Mouse (Mus musculus) right cerebral cortex, postnatal 10 days (tissue): ENCODE data around the gene Dvl2.
"Not testable (repeated sequence)": the region's sequence is repeated elsewhere in the genome, so short reads cannot be mapped to it uniquely, and the experiment has no call there.

Experiments used
- DNase-seq, 2 experiments: peaks; one replicate each; pipeline ENCODE4 v3.0.0; 2021; ENCODE audit warnings: low spot score in 2 of 2

Dvl2 gene

GRCm38 (mm10) chr11:70000396-70000898, at the start of gene Dvl2:
Gene Dvl2, plus strand, starts transcription at chr11:70000595.
- peak; percentile 94 to 98 for DNase-seq

GRCm38 (mm10) chr11:69950807-69951459, 49.5 kb upstream of the Dvl2 start:
- no peak for DNase-seq

- no peak for DNase-seq
Observed at GRCm38 (mm10) chr11:69952274-69952673, 48.1 kb upstream of the Dvl2 start.

GRCm38 (mm10) chr11:69953267-69953915, 47.0 kb upstream of the Dvl2 start:
- no peak for DNase-seq

- not testable (repeated sequence) for DNase-seq
Observed at GRCm38 (mm10) chr11:69955618-69956017, 44.8 kb upstream of the Dvl2 start.

- DNase-seq, result no peak
Observed at GRCm38 (mm10) chr11:69956218-69956617, 44.2 kb upstream of the Dvl2 start.

GRCm38 (mm10) chr11:69960616-69961015, 39.8 kb upstream of the Dvl2 start:
- DNase-seq, result no peak

GRCm38 (mm10) chr11:69961841-69962240, 38.6 kb upstream of the Dvl2 start:
- no peak for DNase-seq

GRCm38 (mm10) chr11:69964650-69965270, 35.6 kb upstream of the Dvl2 start, which contains the start of gene Cldn7:
Gene Cldn7, plus strand, starts transcription at chr11:69964779.
- DNase-seq, result no peak

GRCm38 (mm10) chr11:69965271-69966005, 35.0 kb upstream of the Dvl2 start:
- no peak for DNase-seq

GRCm38 (mm10) chr11:69966006-69966859, 34.2 kb upstream of the Dvl2 start:
- DNase-seq, result no peak

GRCm38 (mm10) chr11:69966860-69967517, 33.4 kb upstream of the Dvl2 start:
- DNase-seq, result no peak

- no peak for DNase-seq
Observed at GRCm38 (mm10) chr11:69968793-69969192, 31.6 kb upstream of the Dvl2 start.

GRCm38 (mm10) chr11:69970222-69970621, 30.2 kb upstream of the Dvl2 start:
- no peak for DNase-seq

- DNase-seq, result no peak
Observed at GRCm38 (mm10) chr11:69970775-69971174, 29.6 kb upstream of the Dvl2 start.

GRCm38 (mm10) chr11:69974907-69975306, 25.5 kb upstream of the Dvl2 start:
- no peak for DNase-seq

- DNase-seq, result no peak
Observed at GRCm38 (mm10) chr11:69976271-69976670, 24.1 kb upstream of the Dvl2 start.

GRCm38 (mm10) chr11:69979827-69980195, 20.6 kb upstream of the Dvl2 start:
- no peak for DNase-seq

- peak; percentile 98 for DNase-seq
Observed at GRCm38 (mm10) chr11:69980196-69981140, 19.9 kb upstream of the Dvl2 start.
